Mouse (Mus musculus): Measurements from ENCODE around the gene Ube2b. TPM values are rescaled to one million over a fixed set of nuclear protein-coding genes. Genes with fewer than 3 reads are reported as not detected.

The Ube2b gene
- polyA plus RNA-seq, 1 experiment from 2014 or later = 88.5 TPM

DNA sequence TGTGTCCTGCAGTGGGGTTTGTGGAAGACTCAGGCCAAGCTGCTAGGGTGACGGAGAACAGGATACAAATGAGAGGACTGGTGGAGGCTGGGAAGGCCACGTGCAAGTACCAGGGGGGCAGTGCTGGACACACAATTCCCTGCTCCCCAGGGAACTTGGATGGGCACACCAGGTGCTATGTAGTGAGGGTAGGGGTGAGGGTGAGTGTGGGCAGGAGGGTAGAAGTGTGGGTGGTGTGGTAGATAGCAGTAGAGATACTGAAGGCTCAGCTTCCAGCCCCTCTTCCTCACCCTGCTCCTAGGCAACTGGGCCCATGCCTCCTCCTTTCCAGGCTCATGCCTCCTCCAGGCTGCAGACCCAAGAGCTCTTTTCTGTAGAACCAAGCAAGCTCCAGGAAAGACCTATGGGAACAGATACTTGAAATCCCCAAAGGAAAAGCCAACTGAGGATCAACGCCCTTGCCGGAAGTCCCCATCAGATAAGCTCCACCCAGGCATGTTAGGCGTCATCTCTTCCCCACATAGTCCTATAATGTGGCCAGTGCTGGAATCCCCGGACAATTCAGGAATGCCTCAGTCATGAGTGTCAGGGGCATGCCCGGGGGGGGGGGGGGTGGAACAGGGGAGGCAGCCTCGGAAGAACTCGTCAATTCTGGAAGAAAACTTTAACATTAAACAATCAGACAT is 51.3 kb downstream of the Ube2b start:
- WGBS = 53% methylated on average over 9 of the region's 9 CpGs

DNA sequence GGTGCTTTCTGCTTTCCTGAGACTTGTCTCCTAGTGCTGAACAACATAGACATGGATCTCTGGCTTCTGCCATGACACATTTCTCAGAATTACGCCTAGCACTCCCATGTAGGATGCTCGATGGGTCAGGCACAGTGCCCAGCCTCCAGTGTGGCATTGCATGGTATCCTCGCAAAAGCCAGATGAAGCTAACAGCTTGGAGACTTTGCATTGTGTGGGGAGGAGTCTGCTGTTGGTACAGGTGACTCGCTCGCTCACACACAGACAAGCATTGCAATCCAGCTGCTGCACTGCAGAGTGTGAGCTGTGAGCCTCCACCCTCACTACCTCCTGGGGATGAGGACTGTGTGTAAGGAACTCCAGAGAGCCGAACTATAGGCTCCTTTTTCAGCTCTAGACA is 54.4 kb downstream of the Ube2b start:
- WGBS = 70% methylated on average over 6 of the region's 6 CpGs
- ATAC-seq (replicated peaks; ENCODE audit: low FRiP score) (no peak), DNase-seq (ENCODE audit: low spot score) (no peak)
- Histone ChIP-seq H3K27me3 (replicated peaks; ENCODE audit: control insufficient read depth, insufficient read depth, low read length) (no peaks in the 10 kb centered on the region; the same call in 1 of the 2 replicates), H3K36me3 (ENCODE audit: control insufficient read depth, insufficient read depth, low read length) (no peaks in the 10 kb centered on the region), H3K9ac (ENCODE audit: low read depth, low read length) (no peak overlapping the region), H3K27ac (ENCODE audit: low read depth, low read length) (no peak overlapping the region), H3K4me2 (no peak overlapping the region), H3K4me1 (replicated peaks; ENCODE audit: control insufficient read depth, insufficient read depth, low read length) (0 out of 2 replicates have a peak, but pooled peaks cover 2% of the 10 kb centered on the region), H3K9me3 (ENCODE audit: control insufficient read depth, low read length) (no peaks in the 10 kb centered on the region), H3K4me3 (ENCODE audit: low read depth, low read length) (no peak overlapping the region)

More for the DNA sequence above, 51.3 kb downstream of the Ube2b start:
- no peak overlapping the region for H3K4me3 ChIP-seq (ENCODE audit: low read depth, low read length)
- H3K27ac ChIP-seq (ENCODE audit: low read depth, low read length) = no peak overlapping the region
- no peak overlapping the region for H3K9ac ChIP-seq (ENCODE audit: low read depth, low read length)
- H3K36me3 ChIP-seq (ENCODE audit: control insufficient read depth, insufficient read depth, low read length) = no peaks in the 10 kb centered on the region
- 0 out of 2 replicates have a peak, but pooled peaks cover 2% of the 10 kb centered on the region for H3K4me1 ChIP-seq (replicated peaks; ENCODE audit: control insufficient read depth, insufficient read depth, low read length)
- DNase-seq (ENCODE audit: low spot score) = no peak
- no peak for ATAC-seq (replicated peaks; ENCODE audit: low FRiP score)
- H3K27me3 ChIP-seq (replicated peaks; ENCODE audit: control insufficient read depth, insufficient read depth, low read length) = no peaks in the 10 kb centered on the region; the same call in 1 of the 2 replicates
- H3K4me2 ChIP-seq = no peak overlapping the region
- no peaks in the 10 kb centered on the region for H3K9me3 ChIP-seq (ENCODE audit: control insufficient read depth, low read length)

DNA sequence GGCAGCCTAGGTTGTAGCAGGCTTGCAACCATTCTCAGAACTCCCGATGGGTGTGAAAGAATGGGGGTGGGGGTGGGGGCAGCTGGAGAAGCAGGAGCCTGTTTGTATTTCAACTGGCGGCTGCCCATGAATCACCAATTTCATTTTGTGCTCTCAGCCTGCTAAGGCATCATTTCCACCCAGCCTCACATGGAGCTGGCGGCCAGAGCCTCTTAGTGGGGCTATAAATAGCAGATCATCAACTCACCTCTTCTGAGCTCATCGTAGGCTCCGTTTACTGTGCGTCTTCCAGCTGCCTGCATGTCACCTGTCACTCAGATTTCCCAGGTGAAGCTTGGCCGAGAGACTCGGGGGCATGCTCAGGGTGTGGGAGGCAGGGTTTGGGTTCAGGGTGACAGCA is 55.0 kb downstream of the Ube2b start:
- DNase-seq (ENCODE audit: low spot score) (no peak), ATAC-seq (replicated peaks; ENCODE audit: low FRiP score) (no peak)
- Histone ChIP-seq H3K4me3 (ENCODE audit: low read depth, low read length) (no peak overlapping the region), H3K27ac (ENCODE audit: low read depth, low read length) (no peak overlapping the region), H3K4me1 (replicated peaks; ENCODE audit: control insufficient read depth, insufficient read depth, low read length) (0 out of 2 replicates have a peak, but pooled peaks cover 2% of the 10 kb centered on the region), H3K36me3 (ENCODE audit: control insufficient read depth, insufficient read depth, low read length) (no peaks in the 10 kb centered on the region), H3K9ac (ENCODE audit: low read depth, low read length) (no peak overlapping the region), H3K27me3 (replicated peaks; ENCODE audit: control insufficient read depth, insufficient read depth, low read length) (no peaks in the 10 kb centered on the region; the same call in 1 of the 2 replicates), H3K4me2 (no peak overlapping the region), H3K9me3 (ENCODE audit: control insufficient read depth, low read length) (no peaks in the 10 kb centered on the region)
- WGBS = 26% methylated on average over 8 of the region's 8 CpGs

DNA sequence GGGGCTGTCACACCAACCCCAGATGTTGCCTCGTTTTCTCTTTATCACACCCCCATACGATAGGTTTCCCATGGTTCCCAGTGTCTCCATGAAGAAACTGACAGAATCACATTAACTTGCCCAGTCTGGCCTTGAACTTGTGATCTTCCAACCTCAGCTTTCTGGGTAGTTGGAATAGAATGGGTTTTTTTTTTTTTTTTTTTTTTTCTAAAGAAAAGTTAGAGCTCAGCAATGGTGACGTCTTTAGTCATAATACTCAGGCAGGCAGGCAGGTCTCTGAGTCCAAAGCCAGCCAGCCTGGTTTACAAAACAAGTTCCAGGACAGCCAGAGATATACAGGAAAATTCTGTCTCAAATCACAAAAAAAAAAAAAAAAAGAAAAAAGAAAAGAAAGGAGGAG is 56.3 kb downstream of the Ube2b start:
- ATAC-seq (replicated peaks; ENCODE audit: low FRiP score) (no peak), DNase-seq (ENCODE audit: low spot score) (no peak)
- Histone ChIP-seq H3K36me3 (ENCODE audit: control insufficient read depth, insufficient read depth, low read length) (no peaks in the 10 kb centered on the region), H3K4me3 (ENCODE audit: low read depth, low read length) (no peak overlapping the region), H3K4me1 (replicated peaks; ENCODE audit: control insufficient read depth, insufficient read depth, low read length) (peaks cover 3% of the 10 kb centered on the region; the same call in 1 of the 2 replicates), H3K27me3 (replicated peaks; ENCODE audit: control insufficient read depth, insufficient read depth, low read length) (no peaks in the 10 kb centered on the region; the same call in 1 of the 2 replicates), H3K9me3 (ENCODE audit: control insufficient read depth, low read length) (no peaks in the 10 kb centered on the region), H3K4me2 (no peak overlapping the region), H3K9ac (ENCODE audit: low read depth, low read length) (no peak overlapping the region), H3K27ac (ENCODE audit: low read depth, low read length) (no peak overlapping the region)
- WGBS = 68% methylated on average over 3 of the region's 3 CpGs

DNA sequence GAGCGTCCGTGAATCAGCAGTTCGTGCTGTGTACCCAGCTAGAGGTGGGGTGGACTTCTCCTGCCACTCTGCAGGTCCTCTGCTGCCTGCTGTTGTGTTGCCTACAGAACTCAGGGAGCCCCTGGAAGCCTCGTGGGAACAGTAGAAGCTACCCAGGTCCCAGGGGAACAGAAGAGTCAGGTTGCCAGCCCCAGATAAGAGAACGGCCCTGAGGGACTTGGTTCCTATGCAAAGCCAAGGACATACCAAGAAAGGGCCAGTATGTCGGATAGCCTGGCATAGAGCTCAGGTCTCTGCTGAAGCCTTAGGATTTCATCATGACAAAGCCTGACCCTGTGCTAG is 57.1 kb downstream of the Ube2b start:
- Histone ChIP-seq H3K27me3 (replicated peaks; ENCODE audit: control insufficient read depth, insufficient read depth, low read length) (no peaks in the 10 kb centered on the region; the same call in 1 of the 2 replicates), H3K36me3 (ENCODE audit: control insufficient read depth, insufficient read depth, low read length) (no peaks in the 10 kb centered on the region), H3K4me3 (ENCODE audit: low read depth, low read length) (no peak overlapping the region), H3K27ac (ENCODE audit: low read depth, low read length) (no peak overlapping the region), H3K9me3 (ENCODE audit: control insufficient read depth, low read length) (no peaks in the 10 kb centered on the region), H3K4me2 (no peak overlapping the region), H3K4me1 (replicated peaks; ENCODE audit: control insufficient read depth, insufficient read depth, low read length) (peaks cover 4% of the 10 kb centered on the region; the same call in 1 of the 2 replicates), H3K9ac (ENCODE audit: low read depth, low read length) (no peak overlapping the region)
- no peak for ATAC-seq (replicated peaks; ENCODE audit: low FRiP score)
- WGBS = 65% methylated on average over 6 of the region's 6 CpGs
- DNase-seq (ENCODE audit: low spot score) = no peak

DNA sequence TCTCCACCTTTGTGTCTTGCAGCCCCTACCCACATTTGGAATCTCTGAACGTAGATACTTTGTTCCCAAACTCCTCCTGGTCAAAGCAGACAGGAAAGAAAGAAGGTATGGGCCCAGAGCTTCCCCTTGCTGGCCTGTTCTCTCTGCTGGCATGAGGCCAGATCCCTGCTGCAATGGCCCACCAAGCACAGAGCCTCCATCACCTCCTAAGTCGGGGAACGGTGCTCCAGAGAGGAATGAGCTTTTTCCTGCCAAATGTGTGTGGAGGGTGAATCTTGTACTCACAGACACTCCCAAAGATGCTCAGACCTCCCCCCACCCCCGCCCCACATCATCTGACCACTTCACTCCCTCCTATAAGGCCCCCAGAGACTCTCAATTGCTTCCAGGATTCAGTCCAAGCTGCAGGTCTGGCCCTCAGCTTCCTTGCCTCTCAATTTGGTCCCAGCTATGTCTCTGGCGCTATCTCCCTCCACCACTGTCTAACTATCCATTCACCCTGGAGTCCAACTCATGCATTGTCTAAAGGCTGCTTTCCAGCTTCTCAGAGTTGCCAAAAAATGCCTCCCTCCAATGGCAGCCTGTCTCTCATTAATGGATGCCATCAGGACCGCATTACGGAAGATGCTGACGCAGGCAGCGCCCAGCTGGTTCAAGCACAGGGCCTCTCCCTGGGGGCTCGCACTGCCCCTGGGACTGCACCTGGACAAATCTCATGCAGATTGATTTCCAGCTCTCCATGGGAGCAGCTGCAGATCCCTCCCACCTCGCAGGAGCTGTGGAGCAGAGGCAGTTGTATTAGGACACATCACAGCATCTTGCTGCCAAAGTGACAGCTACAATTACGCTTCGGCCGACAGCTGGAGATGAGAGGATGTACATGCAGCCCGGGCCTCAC is 57.7 kb downstream of the Ube2b start:
- WGBS = 78% methylated on average over 15 of the region's 15 CpGs
- Histone ChIP-seq H3K4me3 (ENCODE audit: low read depth, low read length) (no peak overlapping the region), H3K4me1 (replicated peaks; ENCODE audit: control insufficient read depth, insufficient read depth, low read length) (peaks cover 4% of the 10 kb centered on the region; the same call in 1 of the 2 replicates), H3K4me2 (no peak overlapping the region), H3K27ac (ENCODE audit: low read depth, low read length) (no peak overlapping the region), H3K9ac (ENCODE audit: low read depth, low read length) (no peak overlapping the region), H3K36me3 (ENCODE audit: control insufficient read depth, insufficient read depth, low read length) (no peaks in the 10 kb centered on the region), H3K27me3 (replicated peaks; ENCODE audit: control insufficient read depth, insufficient read depth, low read length) (no peaks in the 10 kb centered on the region; the same call in 1 of the 2 replicates), H3K9me3 (ENCODE audit: control insufficient read depth, low read length) (no peaks in the 10 kb centered on the region)
- no peak for DNase-seq (ENCODE audit: low spot score)
- ATAC-seq (replicated peaks; ENCODE audit: low FRiP score) = no peak

DNA sequence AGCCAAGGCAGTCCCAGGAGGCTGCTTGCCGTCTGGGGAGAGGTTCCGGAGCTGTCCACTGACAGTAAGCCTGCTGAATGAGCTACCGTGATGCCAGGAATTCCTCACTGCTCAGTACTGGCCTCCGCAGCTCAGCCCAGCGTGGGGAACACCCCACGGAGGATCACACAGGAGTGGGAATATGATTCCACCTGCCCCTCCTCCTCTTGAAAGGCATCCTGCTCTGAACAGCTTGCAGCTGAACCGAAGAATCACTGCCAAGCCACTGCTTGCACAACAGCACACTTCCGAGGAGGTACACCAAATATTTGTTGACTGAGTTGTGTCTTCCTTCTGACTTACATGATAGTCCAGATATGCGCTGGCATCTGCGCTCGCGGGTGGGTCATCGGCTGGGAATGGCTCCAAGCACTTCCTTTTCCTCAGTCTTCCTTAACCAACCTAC is 60.0 kb downstream of the Ube2b start:
- H3K9ac ChIP-seq (ENCODE audit: low read depth, low read length) = no peak overlapping the region
- no peak overlapping the region for H3K4me2 ChIP-seq
- H3K36me3 ChIP-seq (ENCODE audit: control insufficient read depth, insufficient read depth, low read length) = no peaks in the 10 kb centered on the region
- H3K27me3 ChIP-seq (replicated peaks; ENCODE audit: control insufficient read depth, insufficient read depth, low read length) = no peaks in the 10 kb centered on the region; the same call in 1 of the 2 replicates
- H3K27ac ChIP-seq (ENCODE audit: low read depth, low read length) = no peak overlapping the region
- H3K9me3 ChIP-seq (ENCODE audit: control insufficient read depth, low read length) = no peaks in the 10 kb centered on the region
- no peak for ATAC-seq (replicated peaks; ENCODE audit: low FRiP score)
- DNase-seq (ENCODE audit: low spot score) = no peak
- H3K4me3 ChIP-seq (ENCODE audit: low read depth, low read length) = no peak overlapping the region
- H3K4me1 ChIP-seq (replicated peaks; ENCODE audit: control insufficient read depth, insufficient read depth, low read length) = peaks cover 4% of the 10 kb centered on the region; the same call in 1 of the 2 replicates
- 64% methylated on average over 13 of the region's 13 CpGs for WGBS

DNA sequence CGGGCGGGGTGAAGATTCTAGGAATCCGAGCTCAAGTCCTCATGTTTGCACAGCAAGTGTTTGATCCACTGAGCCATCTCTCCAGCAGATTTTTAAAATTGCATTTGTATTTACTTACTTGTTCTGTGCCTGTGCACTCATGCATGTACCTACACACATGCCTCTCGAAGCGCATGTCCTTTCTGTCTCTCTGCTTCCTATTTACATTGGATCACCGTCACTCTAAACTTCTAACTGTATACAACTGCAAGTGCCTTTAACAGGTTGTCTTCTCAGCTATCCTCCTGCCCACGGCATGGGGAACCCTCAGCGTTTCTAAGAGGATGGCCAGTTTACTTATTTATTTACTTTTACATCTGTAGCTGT is 61.0 kb downstream of the Ube2b start:
- H3K4me2 ChIP-seq = no peak overlapping the region
- ATAC-seq (replicated peaks; ENCODE audit: low FRiP score) (no peak), DNase-seq (ENCODE audit: low spot score) (no peak)
- no peaks in the 10 kb centered on the region for H3K27me3 ChIP-seq (replicated peaks; ENCODE audit: control insufficient read depth, insufficient read depth, low read length)
- H3K9ac ChIP-seq (ENCODE audit: low read depth, low read length) = no peak overlapping the region
- no peaks in the 10 kb centered on the region for H3K9me3 ChIP-seq (ENCODE audit: control insufficient read depth, low read length)
- no peaks in the 10 kb centered on the region for H3K36me3 ChIP-seq (ENCODE audit: control insufficient read depth, insufficient read depth, low read length)
- H3K4me3 ChIP-seq (ENCODE audit: low read depth, low read length) = no peak overlapping the region
- H3K27ac ChIP-seq (ENCODE audit: low read depth, low read length) = no peak overlapping the region
- 85% methylated on average over 8 of the region's 8 CpGs for WGBS
- H3K4me1 ChIP-seq (replicated peaks; ENCODE audit: control insufficient read depth, insufficient read depth, low read length) = peaks cover 4% of the 10 kb centered on the region; the same call in 1 of the 2 replicates
